Mouse (Mus musculus) large intestine, adult 2 months (tissue): ENCODE results near the gene Apopt1. TPM values are rescaled to one million over a fixed set of nuclear protein-coding genes. Genes with fewer than 3 reads are reported as not detected.
"Not testable (repeated sequence)": the region's sequence is repeated elsewhere in the genome, so short reads cannot be mapped to it uniquely, and the experiment has no call there.

Experiments
- DNase-seq: peaks from one replicate; pipeline ENCODE4 v3.0.0-alpha.2; 2012; ENCODE audit warnings: low read depth, low spot score
- WGBS: fragments of 180-500 bp; shearing (Covaris S2); methylation state at CpG from one replicate; pipeline ENCODE4 v1.1.7; 2018; 5-methylcytosine and 5-hydroxymethylcytosine counted together
- polyA plus RNA-seq: library from polyadenylated mRNA; depleted of rRNA; stranded (reverse); fragments of >200 nt; gene quantifications from 2 replicates; pipeline ENCODE4 v1.2.3, GENCODE M21; 2012

Apopt1 gene
- polyA plus RNA-seq, 1 experiment: 21.7 TPM

DNA sequence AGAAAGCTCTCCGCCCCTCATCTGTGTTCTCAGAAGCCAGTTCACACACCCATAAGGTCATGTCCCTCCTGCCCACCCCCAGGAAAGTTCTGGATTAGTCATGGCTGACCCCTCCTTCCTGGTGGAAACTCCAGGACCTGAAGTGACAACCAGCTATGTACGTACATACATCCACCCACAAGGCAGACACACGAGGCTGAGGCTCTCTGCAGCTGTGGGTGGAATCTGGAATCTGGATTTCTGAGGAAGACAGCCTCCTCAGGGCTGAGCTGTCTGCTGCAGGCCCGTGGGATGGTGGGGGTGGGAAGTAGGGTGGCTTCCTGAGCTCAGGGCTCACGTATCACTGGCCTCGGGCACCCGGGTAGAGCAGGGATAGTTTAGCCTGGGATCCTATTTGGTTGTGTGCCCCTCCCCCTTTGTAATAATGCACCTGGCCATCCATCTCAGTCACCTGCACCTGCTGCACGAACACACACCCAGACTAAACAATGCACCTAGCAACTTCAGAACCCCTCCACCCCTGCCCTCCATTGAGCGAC is 12.1 kb upstream of the Apopt1 start:
- 55% methylated on average over 9 of the region's 9 CpGs for WGBS
- no peak for DNase-seq

DNA sequence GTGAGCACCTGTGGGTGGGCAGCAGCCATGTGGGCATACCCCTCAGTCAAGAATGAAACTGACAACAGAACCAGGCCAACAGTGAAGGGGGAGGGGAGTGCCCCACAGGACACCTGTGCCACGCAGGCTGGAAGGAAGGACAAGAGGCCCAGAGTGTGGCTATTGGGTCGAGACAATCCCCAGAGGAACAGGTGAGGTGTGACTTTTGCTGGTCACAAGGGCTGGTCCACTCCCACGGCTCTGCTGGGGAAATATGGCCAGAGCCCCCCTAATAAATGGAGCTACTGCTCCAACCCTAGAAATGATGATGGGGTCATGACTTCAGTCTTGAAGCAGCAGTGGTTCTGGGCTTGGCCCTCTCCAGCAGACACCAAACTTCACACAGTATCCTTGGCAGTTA is 9.8 kb upstream of the Apopt1 start:
- WGBS: 61% methylated on average over 3 of the region's 3 CpGs
- no peak for DNase-seq

DNA sequence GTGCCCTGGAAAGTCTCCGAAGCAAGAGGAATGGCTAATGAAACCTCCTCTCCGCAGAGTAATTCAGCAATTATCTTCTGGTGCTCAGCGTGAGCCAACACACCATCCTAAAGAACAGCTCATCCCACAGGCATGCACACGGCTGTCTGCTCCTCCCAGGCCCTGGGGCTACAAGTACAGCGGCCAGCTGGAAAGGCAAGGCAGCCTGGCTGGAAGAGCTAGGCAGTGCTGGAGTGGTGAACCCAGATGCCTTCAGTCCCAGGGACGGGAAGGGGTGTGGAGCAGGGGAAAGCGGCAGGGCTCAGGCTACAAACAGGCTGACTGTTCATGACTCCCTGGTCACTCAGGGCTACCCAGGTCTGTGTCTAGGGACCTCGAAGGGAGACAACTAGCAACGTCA is 8.5 kb upstream of the Apopt1 start:
- 40% methylated on average over 9 of the region's 9 CpGs for WGBS
- DNase-seq: no peak

DNA sequence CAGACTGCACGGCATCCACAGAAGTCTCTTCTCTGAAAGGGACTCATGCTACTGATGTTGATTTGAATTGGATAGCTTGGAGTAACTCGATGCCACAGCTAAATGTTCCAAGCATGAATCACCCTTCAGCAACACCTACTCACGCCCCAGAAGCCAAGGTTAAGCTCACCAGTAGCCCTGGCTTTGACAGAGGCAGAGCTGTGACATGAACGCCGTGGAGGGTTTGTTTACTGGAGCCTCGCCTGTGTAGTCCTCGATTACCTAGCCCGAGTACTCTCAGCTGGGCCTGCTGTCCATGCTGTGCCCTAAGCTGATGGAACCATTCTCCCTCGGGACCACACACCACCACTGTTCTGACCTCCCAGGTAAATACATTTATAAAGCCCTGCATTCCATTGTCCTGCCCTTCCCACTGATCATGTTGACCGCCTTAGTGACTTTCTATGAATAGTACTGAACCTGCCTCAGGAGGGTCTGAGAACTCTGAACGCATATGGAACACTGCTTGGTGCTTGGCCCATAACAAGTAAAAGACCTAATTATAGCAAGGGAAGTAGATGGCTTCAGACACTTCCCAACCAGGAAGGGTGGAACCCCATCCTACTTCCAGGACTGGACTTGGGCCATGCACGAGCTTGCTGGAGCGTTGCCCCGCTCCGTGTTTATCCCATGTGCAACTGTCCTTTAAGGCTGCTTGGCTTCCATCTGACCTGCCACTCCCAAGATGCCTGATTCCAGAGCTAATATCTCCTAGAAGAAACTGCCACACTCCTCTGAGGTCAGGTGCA is 7.7 kb upstream of the Apopt1 start:
- DNase-seq: no peak
- WGBS: 24% methylated on average over 15 of the region's 15 CpGs

DNA sequence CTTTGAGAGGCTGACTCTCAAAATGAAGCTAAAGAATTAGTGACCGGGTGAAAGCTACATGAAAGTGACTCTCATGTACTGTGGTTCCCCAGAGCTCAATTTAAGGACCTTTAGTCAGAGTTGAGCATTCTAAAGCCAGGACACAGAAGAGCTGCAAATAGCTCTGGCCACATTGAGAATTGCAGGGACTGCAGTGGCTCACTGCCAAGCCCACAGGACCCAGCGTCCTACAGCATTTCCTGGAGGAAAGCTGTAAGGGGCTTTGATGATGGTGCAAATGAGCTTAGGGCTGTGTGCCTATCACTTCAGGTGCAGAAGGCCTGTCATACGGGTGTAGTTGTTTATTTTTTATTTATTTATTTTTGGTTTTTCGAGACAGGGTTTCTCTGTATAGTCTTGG is 4.9 kb upstream of the Apopt1 start:
- 61% methylated on average over 4 of the region's 4 CpGs for WGBS
- DNase-seq: no peak

DNA sequence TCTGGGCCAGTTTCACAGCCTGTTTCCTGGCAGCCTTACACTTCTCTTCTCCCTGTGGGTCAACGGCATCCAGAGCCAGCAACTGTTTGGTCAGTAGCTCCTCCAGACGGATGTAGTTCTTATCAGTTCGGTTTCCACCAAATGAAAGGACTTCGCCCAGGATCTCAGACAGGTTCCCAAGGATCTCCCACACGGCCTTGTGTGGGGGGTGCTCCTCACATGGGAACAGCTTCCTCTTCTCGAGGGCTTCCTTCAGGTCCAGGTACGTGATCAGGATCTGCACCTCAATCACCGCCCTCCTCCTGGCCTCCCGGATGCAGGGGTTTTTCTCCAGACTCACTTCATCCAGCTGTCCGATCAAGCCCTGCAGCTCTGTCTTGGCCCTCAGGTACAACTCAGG is 3.0 kb upstream of the Apopt1 start:
- WGBS: 84% methylated on average over 10 of the region's 10 CpGs
- no peak for DNase-seq

DNA sequence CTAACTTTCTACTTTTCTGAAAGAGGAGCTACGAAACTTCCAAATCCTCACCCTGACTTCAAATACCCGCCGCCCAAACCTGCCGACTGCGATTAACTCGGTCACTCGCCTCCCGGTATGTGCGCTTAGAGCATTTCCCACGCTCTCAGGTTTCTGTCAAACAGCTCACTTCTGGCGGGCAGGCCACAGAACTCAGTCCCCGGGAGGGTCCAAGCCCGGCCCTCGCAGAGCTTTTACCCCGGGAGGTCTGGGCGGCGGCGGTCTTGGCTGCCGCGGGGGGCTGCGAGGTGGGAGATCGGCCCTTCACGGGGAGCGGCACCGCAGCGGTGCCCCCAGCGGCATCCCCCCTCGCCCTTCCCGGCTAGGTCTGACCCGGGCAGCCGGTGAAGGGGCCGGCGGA is 585 bp upstream of the Apopt1 start:
- WGBS: under 1% methylated on average over 33 of the region's 33 CpGs
- no peak for DNase-seq

DNA sequence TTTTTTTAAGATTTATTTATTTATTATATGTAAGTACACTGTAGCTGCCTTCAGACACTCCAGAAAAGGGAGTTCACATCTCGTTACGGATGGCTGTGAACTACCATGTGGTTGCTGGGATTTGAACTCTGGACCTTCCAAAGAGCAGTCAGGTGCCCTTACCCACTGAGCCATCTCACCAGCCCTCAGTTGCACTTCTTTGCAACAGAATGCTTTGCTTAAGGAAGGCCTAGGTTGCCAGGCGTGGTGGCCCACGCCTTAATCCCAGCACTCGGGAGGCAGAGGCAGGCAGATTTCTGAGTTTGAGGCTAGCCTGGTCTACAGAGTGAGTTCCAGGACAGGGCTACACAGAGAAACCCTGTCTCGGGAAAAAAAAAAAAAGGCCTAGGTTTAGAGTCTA is 819 bp downstream of the Apopt1 start:
- 47% methylated on average over 6 of the region's 6 CpGs for WGBS
- DNase-seq: not testable (repeated sequence)

DNA sequence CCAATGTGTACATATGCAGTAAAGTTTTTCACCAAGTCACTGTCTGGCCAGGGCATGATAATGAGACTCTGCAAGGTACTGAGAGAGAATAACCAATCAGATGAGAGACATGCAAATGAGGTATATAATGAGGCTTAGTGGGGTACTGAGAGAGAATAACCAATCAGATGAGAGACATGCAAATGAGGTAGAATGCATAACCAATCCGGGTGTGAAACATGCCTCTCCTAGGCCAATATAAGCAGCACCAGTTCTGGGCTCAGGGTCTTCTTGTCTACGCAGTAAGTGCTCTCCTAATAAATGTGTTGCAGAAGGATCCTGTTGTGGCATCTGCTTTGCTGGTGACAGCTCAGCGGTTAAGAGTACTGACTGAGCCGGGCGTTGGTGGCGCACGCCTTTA is 3.4 kb downstream of the Apopt1 start:
- 97% methylated on average over 7 of the region's 7 CpGs for WGBS
- DNase-seq: no peak

DNA sequence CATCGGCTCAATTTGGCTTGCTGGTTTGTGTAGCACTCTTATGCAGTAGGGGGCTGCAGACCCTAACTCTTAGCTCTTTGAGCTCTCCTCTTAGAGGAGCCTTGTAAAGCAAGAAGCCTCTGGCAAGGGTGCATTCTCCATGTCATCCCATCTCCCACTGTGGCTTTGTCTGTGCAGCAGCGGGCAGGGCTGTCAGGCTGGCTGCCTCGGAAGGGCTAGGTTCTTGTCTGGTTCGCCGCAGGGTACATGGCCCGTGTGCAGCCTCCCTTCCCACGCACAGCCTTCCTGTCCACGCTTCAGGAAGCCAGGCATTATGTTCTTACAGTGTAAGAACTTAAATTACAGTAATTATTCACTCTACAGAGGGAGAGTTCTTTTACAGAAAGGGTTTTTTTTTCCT is 5.6 kb downstream of the Apopt1 start:
- WGBS: 76% methylated on average over 8 of the region's 8 CpGs
- DNase-seq: no peak

DNA sequence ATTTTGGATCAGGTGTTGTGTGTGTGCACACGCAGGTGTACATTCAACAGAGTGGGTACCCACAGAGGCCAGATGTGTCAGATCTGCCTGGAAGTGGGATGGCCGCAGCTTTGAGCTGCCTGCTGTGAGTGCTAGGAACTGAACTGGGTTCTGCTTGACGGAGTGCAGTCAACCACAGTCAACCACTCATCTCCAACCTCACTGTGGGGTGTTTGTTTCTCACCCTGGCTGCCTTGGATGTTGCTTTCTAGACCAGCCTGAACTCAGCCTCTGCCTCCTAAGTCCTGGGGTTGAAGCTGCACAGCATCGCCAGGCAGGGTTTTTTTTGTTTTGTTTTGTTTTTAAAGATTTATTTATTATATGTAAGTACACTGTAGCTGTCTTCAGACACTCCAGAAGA is 7.2 kb downstream of the Apopt1 start:
- WGBS: 90% methylated on average over 4 of the region's 4 CpGs
- DNase-seq: no peak

DNA sequence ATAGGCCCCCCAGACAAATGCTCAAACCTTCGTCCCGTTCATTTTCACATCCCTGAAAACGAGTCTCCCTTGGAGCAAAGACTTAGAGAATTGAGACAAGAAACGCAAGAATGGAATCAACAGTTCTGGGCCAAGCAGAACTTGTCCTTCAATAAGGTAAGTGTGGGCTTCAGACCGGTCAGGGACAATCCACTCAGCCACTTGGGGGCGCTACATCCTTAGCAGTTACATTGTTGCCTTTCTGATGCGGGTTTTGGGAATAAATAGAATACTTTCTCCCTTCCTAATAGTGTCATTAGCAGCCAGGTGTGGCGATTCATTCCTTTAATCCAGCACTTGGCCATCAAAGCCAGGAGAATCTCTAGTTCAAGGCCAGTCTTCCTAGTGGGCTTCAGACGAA is 9.6 kb downstream of the Apopt1 start:
- no peak for DNase-seq
- WGBS: 80% methylated on average over 9 of the region's 9 CpGs

DNA sequence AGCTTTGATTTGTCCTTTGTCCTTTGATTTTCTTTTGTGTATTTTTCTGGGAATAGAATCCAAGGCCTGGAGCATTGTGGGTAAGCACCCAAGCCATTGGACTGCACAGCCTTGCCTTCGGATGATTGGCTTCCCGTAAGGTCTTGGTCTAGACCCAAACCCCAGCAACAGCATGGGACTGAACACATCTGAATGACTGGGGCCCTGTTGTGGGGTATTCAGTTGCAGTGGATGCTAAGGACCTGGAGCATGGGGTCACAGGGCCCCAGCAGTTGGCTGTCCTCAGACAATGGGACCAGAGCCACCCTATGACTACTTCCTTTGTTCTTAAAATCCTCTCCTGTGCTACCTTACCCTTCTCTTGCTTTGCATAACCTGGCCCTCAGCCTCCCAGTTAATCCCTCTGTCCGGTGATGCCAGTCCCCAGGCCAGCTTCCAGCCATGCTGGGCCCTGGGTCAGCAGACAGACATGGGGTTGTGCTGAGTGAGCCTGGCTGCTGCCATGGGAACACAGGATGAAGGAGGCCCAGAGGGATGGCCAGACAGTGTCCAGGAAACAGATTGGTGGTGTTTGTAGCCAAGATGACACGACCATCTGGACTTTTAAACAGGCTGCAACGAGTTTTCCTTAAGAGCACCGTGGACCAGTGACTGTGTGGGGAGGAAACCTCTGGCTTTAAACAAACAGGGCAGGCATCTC is 11.7 kb downstream of the Apopt1 start:
- WGBS: 71% methylated on average over 6 of the region's 6 CpGs
- no peak for DNase-seq

DNA sequence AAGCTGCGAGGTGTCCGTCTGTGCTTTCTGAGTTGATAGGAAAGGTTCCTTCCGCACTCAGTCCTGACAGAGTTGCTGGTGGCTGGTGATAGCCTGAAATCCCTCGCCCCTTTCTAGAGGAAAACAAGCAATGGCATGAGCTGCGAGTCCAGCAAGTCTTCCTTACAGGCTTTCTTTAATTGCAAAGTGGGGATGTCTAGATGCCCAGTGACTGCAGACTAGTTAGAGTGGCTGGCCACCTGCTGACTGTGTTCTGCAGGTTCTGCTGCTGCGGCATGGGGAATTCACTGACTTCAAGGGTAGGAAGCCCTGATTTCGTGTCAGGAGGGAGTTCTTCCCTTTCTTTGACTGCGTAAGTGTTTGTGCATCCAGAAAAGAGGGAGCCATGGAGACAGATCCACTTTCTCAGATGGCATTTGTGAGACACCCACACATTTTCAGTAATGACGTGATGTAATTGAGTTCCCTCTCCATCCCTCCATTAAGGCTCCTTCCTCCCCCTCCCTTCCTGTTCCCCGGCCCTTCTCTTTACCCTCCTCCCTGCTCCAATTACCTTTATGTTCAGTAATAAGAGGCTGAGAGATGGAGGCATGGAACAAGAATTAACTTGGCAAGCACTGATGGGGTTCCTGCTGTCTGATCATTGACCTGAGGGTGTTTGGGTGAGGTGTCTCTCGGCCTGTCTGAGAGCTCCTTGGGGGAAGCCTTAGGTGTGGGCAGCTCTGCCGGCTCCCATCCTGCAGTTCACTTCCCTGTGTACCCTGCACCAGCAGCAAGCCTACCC is 12.5 kb downstream of the Apopt1 start:
- DNase-seq: no peak
- WGBS: 78% methylated on average over 12 of the region's 12 CpGs

DNA sequence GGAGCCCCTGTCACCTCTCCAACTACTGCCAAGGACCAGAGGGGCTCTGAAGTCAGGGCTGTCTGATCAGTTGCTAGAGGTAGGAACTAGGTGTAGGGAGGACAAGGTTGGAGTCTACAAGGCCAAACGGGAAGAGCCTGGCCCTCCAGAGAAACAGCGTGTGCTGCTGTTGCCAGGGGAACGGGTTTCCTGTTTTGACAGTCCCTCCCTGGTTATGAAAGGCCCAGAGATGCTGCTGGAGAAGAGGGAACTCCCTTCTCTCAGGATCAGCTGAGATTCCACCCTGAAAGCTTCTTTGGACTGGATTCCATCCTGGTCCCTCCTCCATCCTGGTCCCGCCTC is 13.0 kb downstream of the Apopt1 start:
- WGBS: 62% methylated on average over 4 of the region's 4 CpGs
- DNase-seq: no peak

DNA sequence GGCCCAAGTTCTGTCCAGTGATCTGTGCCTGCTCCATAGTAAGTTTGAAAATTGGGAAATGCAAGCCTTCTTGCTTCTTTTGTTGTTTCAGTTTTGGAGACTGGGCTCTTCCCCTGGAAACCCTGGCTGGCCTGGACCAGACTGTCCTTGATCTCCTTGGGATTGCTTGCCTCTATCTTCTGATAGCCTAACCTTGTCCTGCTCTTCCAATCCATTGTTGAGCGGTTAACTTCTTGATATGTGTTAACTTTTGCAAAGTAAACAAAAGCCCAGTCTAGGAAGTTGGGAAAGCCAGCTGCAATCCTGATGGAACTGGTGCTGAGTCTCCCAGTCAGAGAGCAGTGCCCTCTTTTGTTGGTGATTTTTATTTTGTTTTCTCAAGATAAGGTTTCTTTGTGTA is 14.9 kb downstream of the Apopt1 start:
- WGBS: 37% methylated on average over 1 of the region's 1 CpGs
- DNase-seq: no peak

DNA sequence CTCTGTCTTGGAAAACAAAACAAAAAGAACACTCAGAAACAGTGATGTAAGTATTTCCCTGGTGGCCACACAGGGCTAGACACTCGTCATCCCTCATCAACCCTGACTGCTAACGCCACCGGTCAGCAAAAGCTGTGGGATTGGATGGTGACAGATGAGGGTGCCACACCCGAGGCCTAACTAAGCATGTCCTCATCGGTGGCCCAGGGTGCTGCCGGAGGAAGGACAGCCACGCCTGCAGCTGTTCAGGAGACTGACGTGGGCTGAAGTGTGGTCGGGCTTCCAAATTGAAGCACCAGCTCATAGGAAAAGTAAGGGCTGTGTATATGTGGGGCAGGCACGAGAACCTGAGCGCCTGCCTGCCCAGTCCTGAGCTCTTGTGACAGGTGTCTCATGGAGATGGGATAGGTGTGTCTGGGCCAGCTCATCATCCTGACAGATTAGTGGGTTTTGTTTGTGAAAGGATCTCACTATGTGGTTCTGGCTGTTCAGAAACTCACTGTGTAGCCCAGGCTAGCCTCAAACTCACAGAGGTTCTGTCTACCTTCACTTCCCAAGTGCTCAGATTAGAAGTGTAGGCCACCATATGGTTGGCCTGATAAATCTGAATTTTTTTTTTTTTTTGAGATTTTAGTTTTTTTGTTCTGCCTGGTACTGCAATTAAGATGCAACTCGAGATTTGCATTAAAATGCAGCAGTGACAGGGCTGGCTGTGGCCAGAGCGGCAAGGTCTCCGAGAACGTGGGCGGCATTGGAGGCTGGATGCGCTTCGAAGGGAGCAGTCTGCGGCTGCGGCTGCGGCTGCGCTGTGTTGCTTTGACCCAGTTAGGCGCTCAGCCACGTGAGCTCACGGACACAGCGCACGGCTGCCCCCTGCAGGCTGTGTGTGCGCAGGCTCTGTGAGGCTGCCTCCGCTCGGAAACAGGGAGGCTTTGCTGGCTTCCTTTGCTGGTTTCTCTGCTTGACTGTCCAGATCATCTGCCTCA is 19.1 kb downstream of the Apopt1 start:
- DNase-seq: peak; percentile 75
- 27% methylated on average over 30 of the region's 30 CpGs for WGBS

DNA sequence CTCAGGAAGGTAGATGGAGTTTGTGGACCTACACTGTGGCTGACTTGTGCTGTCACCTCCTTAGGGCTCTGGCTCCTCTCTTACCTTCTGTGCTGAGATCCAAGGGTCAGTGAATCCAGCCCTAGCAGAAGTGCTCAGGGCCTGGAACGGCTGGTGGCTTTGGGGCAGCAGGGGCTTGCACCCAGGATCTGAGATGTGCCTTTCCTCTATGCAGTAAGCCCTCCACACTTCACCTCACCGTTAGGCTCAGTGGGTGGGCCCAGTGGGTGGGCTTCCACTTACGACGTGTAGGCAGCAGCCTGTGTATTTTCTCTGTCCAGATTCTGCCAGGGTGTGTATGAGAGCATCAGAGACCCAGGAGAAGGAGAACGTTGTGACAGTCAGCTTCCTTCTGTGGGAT is 19.9 kb downstream of the Apopt1 start:
- DNase-seq: no peak
- 69% methylated on average over 5 of the region's 5 CpGs for WGBS

DNA sequence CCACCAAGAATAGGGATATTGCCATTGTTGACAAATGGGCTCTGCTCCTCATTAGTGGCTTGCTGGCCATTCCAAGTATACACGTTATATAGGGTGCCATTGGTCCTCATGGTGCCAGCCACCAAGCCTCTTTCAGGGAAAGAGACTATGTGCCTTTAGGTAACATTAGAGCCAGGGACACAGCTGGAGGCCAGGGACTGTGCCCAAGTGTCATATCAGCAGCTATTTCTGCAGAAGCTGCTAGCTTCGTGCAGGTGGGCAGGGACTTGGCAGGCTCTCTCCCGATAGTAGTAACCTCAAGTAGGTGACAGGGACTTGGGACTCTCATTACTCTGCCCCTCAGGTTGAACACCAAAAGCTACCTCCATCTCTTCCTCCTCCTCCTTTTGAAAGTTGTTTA is 21.9 kb downstream of the Apopt1 start:
- WGBS: 87% methylated on average over 3 of the region's 3 CpGs
- DNase-seq: no peak
